Mouse (Mus musculus): Measurements from ENCODE around the gene Otud7a. TPM values are rescaled to one million over a fixed set of nuclear protein-coding genes. Genes with fewer than 3 reads are reported as not detected.

The Otud7a gene
- polyA plus RNA-seq (2015; fragmentation: Nextera tagmentation; extraction: Ambion mirVana): 2.1 and 3.2 TPM in 2 replicates

DNA sequence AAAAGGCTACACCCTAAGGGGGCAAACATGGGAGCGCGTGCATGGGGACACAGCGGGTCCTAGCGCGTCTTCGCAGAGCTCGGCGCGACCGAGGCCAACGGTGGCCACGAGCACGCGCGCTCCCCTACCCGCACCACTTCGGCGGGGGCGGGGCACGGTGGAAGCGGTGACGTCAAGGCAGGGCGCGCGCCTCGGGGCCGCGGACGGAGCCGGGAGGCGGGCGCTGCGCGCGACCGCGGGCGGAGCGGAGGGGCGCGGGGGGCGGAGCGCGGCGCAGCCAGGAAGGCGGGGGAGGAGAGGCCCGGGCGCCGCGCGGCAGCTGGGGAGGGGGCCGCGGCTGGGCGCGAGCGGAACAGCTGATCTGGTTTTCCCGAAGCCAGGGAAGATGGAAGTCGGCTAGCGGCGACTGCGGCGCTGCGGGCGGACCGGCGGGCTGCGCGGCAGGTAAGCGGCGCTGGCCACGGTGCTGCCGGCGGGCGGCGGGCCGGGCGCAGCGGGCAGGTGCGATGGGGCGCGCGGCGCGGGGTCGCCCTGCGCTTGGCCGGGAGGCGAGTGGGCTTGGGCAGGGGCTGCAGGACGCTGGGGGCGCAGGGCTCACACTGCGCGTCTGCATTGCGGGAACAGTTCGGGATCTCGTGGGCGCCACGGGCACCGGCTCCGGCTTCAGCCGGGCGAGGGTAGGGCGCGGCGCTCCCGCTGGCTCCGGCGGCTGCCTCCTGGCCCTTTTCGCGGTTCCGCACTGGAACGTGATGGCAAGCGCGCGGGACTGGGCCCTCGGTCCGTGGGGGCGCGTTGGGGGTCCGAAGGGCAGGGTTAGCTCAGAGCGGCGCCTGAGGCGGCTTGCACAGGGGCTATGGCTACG, at the start of gene Otud7a:
Gene Otud7a, plus strand, starts transcription at position 268 of the 862 bp plus-strand sequence.
- H3K27me3 ChIP-seq (replicated peaks; ENCODE audit: control insufficient read depth, insufficient read depth, low read length): no peaks in the 10 kb centered on the region
- H3K4me2 ChIP-seq (ENCODE audit: low read length): peak within 1 kb of the TSS; percentile 85
- H3K9ac ChIP-seq (ENCODE audit: low read depth, low read length): peak within 1 kb of the TSS; percentile 89
- peak; percentile 94 for ATAC-seq
- under 1% methylated on average over 93 of the region's 123 CpGs for WGBS
- peaks cover 9% of the 10 kb centered on the region for H3K4me1 ChIP-seq (ENCODE audit: control insufficient read depth, insufficient read depth, low read depth, low read length)
- H3K4me3 ChIP-seq (ENCODE audit: low read length): peak within 1 kb of the TSS; percentile 67
- no peaks in the 10 kb centered on the region for H3K36me3 ChIP-seq (ENCODE audit: control insufficient read depth, insufficient read depth, low read length)
- H3K27ac ChIP-seq (ENCODE audit: low read depth, low read length): peak within 1 kb of the TSS; percentile 85
- no peaks in the 10 kb centered on the region for H3K9me3 ChIP-seq (ENCODE audit: control insufficient read depth, low read length)

DNA sequence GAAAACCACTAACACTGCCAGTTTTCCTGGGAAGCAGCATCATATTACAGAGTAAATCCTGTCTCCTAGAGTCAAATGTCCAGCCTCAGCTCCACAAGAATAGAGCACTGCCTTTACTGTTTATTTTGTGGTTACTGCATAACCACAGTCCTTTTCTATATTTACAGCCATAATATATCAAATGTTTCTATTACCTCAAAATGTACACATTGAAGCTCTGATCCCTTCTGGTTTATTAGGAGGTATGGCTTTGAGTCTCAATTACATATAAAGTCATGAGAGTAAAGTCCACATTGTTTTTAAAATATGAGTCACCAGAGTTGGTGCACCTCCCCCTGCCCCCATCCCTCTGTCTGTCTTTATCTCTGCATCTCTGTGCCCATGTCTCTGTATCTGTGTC, 38.6 kb upstream of the Otud7a start:
- Histone ChIP-seq H3K4me3 (ENCODE audit: low read length) (no peak overlapping the region), H3K4me2 (ENCODE audit: low read length) (no peak overlapping the region), H3K36me3 (ENCODE audit: control insufficient read depth, insufficient read depth, low read length) (no peaks in the 10 kb centered on the region), H3K9ac (ENCODE audit: low read depth, low read length) (no peak overlapping the region), H3K27me3 (replicated peaks; ENCODE audit: control insufficient read depth, insufficient read depth, low read length) (no peaks in the 10 kb centered on the region), H3K9me3 (ENCODE audit: control insufficient read depth, low read length) (no peaks in the 10 kb centered on the region), H3K27ac (ENCODE audit: low read depth, low read length) (no peak overlapping the region), H3K4me1 (ENCODE audit: control insufficient read depth, insufficient read depth, low read depth, low read length) (no peaks in the 10 kb centered on the region)
- ATAC-seq: no peak

DNA sequence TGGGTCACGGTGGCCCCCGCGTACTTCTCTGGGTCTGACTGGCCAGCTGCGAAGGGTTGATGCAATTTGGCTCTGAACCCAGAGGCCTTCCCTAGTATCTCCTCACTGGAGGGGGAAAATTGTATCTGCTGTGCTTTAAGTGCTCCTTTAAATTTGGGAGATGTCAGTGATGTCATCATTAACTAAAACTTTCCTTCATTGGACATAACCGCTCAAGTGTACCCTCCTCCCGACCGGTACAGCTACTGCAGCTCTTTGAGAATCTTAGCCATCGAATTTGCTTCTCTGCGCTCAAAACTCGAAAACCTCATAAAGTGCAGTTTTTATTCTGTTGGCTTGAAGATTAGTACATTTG, 772 bp downstream of the Otud7a start:
- Histone ChIP-seq H3K27me3 (replicated peaks; ENCODE audit: control insufficient read depth, insufficient read depth, low read length) (no peaks in the 10 kb centered on the region), H3K4me1 (ENCODE audit: control insufficient read depth, insufficient read depth, low read depth, low read length) (peaks cover 9% of the 10 kb centered on the region), H3K9me3 (ENCODE audit: control insufficient read depth, low read length) (no peaks in the 10 kb centered on the region), H3K4me2 (ENCODE audit: low read length) (peak overlapping the region; percentile 85), H3K27ac (ENCODE audit: low read depth, low read length) (peak overlapping the region; percentile 85), H3K4me3 (ENCODE audit: low read length) (peak overlapping the region; percentile 67), H3K36me3 (ENCODE audit: control insufficient read depth, insufficient read depth, low read length) (no peaks in the 10 kb centered on the region), H3K9ac (ENCODE audit: low read depth, low read length) (peak overlapping the region; percentile 89)
- ATAC-seq: no peak; the same call in 1 of the 2 replicates
- 11% methylated on average over 10 of the region's 10 CpGs for WGBS

DNA sequence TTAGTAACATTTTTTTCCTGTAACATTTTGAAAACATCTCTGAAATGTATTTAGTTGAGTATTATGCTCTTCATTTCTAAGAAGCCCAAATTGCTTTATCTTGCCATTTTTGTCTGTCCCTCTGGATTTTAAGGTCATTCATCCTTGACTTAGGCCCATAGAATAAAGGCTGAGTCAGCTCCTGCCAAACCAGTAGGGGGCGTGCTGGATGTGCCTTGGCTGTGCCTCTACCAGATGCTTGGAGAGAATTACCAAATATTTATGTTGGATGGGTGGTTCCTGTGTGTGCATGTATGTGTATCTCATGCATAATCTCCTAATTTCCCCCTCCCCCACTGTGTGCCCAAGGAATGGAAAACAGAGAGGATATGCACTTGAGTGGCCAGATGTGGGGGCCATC, 2.4 kb downstream of the Otud7a start:
- Histone ChIP-seq H3K4me3 (ENCODE audit: low read length) (no peak overlapping the region), H3K4me1 (ENCODE audit: control insufficient read depth, insufficient read depth, low read depth, low read length) (peaks cover 9% of the 10 kb centered on the region), H3K9me3 (ENCODE audit: control insufficient read depth, low read length) (no peaks in the 10 kb centered on the region), H3K4me2 (ENCODE audit: low read length) (no peak overlapping the region), H3K9ac (ENCODE audit: low read depth, low read length) (no peak overlapping the region), H3K27me3 (replicated peaks; ENCODE audit: control insufficient read depth, insufficient read depth, low read length) (no peaks in the 10 kb centered on the region), H3K36me3 (ENCODE audit: control insufficient read depth, insufficient read depth, low read length) (no peaks in the 10 kb centered on the region), H3K27ac (ENCODE audit: low read depth, low read length) (no peak overlapping the region)
- no peak for ATAC-seq
- WGBS: 23% methylated on average over 1 of the region's 1 CpGs

DNA sequence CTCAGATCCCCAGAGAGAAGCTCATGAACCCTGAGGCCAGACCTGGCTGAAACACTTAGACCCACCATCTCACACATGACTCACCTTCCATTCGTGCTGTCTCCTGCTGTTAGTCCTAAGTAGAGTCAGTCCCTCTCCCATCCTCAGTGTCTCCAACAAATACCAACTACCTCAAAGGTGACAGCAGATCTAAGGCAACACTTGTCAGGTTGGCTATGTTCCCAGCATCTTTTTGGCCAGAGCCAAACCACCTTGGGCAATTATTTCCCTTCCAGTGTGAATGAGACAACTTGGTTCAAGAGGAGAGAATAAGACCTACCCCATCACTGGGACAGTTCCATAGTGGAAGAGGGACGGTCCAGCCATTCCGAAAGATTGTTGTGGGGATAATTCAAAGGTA, 10.7 kb downstream of the Otud7a start:
- H3K27me3 ChIP-seq (replicated peaks; ENCODE audit: control insufficient read depth, insufficient read depth, low read length): no peaks in the 10 kb centered on the region
- H3K4me2 ChIP-seq (ENCODE audit: low read length): no peak overlapping the region
- H3K4me3 ChIP-seq (ENCODE audit: low read length): no peak overlapping the region
- H3K36me3 ChIP-seq (ENCODE audit: control insufficient read depth, insufficient read depth, low read length): no peaks in the 10 kb centered on the region
- ATAC-seq: no peak
- H3K9me3 ChIP-seq (ENCODE audit: control insufficient read depth, low read length): no peaks in the 10 kb centered on the region
- 82% methylated on average over 3 of the region's 3 CpGs for WGBS
- H3K27ac ChIP-seq (ENCODE audit: low read depth, low read length): no peak overlapping the region
- no peak overlapping the region for H3K9ac ChIP-seq (ENCODE audit: low read depth, low read length)
- no peaks in the 10 kb centered on the region for H3K4me1 ChIP-seq (ENCODE audit: control insufficient read depth, insufficient read depth, low read depth, low read length)

DNA sequence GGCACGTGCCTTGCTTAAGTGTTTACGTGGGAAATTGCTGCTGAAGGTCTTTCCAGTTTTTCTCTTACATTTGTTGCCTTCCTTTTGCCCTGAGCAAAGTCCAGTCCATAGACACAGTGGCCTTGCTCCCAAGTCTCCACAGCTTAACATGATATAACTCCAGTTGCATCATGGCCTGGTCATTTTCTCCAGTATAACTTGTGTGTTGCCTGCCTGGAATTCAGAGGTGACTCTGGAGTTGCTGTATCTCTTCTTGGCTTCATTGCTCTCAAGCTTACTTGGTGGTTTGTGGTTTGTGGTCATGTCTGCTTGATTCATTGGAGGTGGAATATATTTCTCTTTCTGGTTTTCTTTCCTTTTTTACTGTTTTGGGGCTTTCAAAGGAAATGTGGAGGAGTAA, 17.7 kb downstream of the Otud7a start:
- Histone ChIP-seq H3K36me3 (ENCODE audit: control insufficient read depth, insufficient read depth, low read length) (0 out of 2 replicates have a peak, but pooled peaks cover 2% of the 10 kb centered on the region), H3K4me2 (ENCODE audit: low read length) (no peak overlapping the region), H3K9me3 (ENCODE audit: control insufficient read depth, low read length) (no peaks in the 10 kb centered on the region), H3K27ac (ENCODE audit: low read depth, low read length) (no peak overlapping the region), H3K4me1 (ENCODE audit: control insufficient read depth, insufficient read depth, low read depth, low read length) (no peaks in the 10 kb centered on the region), H3K4me3 (ENCODE audit: low read length) (no peak overlapping the region), H3K9ac (ENCODE audit: low read depth, low read length) (no peak overlapping the region), H3K27me3 (replicated peaks; ENCODE audit: control insufficient read depth, insufficient read depth, low read length) (no peaks in the 10 kb centered on the region)
- WGBS: 91% methylated on average over 2 of the region's 2 CpGs
- no peak for ATAC-seq

DNA sequence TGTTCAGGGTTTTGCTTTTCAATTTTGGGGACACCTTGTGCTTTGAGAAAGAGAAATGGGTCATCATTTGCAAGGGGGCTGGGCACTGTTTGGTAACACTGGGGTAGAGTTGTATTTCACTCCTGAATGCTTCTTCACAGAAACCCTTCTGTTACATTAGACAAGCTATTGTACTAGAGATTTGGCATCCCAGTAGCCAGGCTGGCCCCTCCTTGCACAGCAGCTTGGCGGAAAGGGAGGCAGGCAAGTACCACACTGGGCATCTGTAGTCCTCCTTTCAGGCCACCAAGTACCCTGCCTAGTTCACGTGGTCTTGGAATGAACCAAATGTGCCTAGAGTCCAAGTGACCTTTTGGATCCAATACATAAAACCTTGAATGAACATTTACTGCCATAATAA, 18.1 kb downstream of the Otud7a start:
- no peaks in the 10 kb centered on the region for H3K27me3 ChIP-seq (replicated peaks; ENCODE audit: control insufficient read depth, insufficient read depth, low read length)
- H3K4me2 ChIP-seq (ENCODE audit: low read length): no peak overlapping the region
- no peaks in the 10 kb centered on the region for H3K4me1 ChIP-seq (ENCODE audit: control insufficient read depth, insufficient read depth, low read depth, low read length)
- no peak overlapping the region for H3K9ac ChIP-seq (ENCODE audit: low read depth, low read length)
- no peak for ATAC-seq
- no peak overlapping the region for H3K27ac ChIP-seq (ENCODE audit: low read depth, low read length)
- H3K36me3 ChIP-seq (ENCODE audit: control insufficient read depth, insufficient read depth, low read length): 0 out of 2 replicates have a peak, but pooled peaks cover 2% of the 10 kb centered on the region
- WGBS: 79% methylated on average over 2 of the region's 2 CpGs
- H3K4me3 ChIP-seq (ENCODE audit: low read length): no peak overlapping the region
- no peaks in the 10 kb centered on the region for H3K9me3 ChIP-seq (ENCODE audit: control insufficient read depth, low read length)

DNA sequence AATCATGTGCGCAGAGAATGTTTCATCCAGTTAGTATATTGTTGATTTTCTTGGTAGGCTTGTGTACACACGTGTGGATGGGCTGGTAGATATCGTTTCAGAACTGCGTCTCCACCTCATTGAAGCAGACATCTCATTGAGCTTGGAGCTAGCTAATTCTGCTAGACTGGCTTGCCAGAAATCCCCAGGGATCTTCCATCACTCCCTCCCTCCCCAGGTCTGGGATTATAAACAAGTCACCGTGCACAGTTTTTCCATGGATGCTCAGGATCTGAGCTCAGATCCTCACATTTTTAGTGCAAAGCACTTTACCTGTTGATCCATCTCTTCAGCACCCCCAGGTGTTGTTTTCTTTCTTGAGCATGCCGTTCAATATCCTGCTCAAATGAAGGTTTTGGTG, 22.2 kb downstream of the Otud7a start:
- 0 out of 2 replicates have a peak, but pooled peaks cover 2% of the 10 kb centered on the region for H3K36me3 ChIP-seq (ENCODE audit: control insufficient read depth, insufficient read depth, low read length)
- H3K4me2 ChIP-seq (ENCODE audit: low read length): no peak overlapping the region
- H3K4me1 ChIP-seq (ENCODE audit: control insufficient read depth, insufficient read depth, low read depth, low read length): no peaks in the 10 kb centered on the region
- whole genome bisulfite sequencing: 88% methylated on average over 6 of the region's 6 CpGs
- no peaks in the 10 kb centered on the region for H3K27me3 ChIP-seq (replicated peaks; ENCODE audit: control insufficient read depth, insufficient read depth, low read length)
- no peak overlapping the region for H3K9ac ChIP-seq (ENCODE audit: low read depth, low read length)
- no peak for ATAC-seq
- no peak overlapping the region for H3K4me3 ChIP-seq (ENCODE audit: low read length)
- no peak overlapping the region for H3K27ac ChIP-seq (ENCODE audit: low read depth, low read length)
- no peaks in the 10 kb centered on the region for H3K9me3 ChIP-seq (ENCODE audit: control insufficient read depth, low read length)

DNA sequence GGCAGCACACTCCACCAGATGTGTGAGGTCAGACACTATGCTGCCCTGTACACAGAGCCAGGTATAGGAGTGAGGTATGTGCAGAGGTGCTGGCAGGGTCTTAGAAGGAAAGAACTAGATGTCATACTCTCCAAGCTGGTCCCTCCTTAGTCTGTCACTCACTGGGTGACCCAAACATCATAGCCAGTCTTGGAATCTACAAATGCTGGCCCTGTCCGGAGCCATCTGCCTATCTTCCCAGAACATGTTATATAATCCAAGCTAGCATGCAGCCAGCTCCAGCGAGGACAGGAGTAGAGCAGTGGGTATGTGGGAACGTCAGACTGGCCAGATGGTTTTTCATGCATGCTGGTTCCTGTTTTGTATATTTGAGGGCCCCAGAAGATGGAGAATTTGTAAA, 23.7 kb downstream of the Otud7a start:
- H3K9ac ChIP-seq (ENCODE audit: low read depth, low read length): no peak overlapping the region
- no peak overlapping the region for H3K4me3 ChIP-seq (ENCODE audit: low read length)
- H3K36me3 ChIP-seq (ENCODE audit: control insufficient read depth, insufficient read depth, low read length): no peaks in the 10 kb centered on the region
- no peak overlapping the region for H3K4me2 ChIP-seq (ENCODE audit: low read length)
- no peak overlapping the region for H3K27ac ChIP-seq (ENCODE audit: low read depth, low read length)
- no peaks in the 10 kb centered on the region for H3K27me3 ChIP-seq (replicated peaks; ENCODE audit: control insufficient read depth, insufficient read depth, low read length)
- no peaks in the 10 kb centered on the region for H3K9me3 ChIP-seq (ENCODE audit: control insufficient read depth, low read length)
- no peaks in the 10 kb centered on the region for H3K4me1 ChIP-seq (ENCODE audit: control insufficient read depth, insufficient read depth, low read depth, low read length)
- 0 out of 2 replicates have a peak, but pooled peaks have one; percentile 38 for ATAC-seq
- 79% methylated on average over 3 of the region's 3 CpGs for WGBS
